Mouse (Mus musculus) monocyte, adult 5-6 weeks (primary cell): ENCODE measurements around the gene Zap70. TPM values are rescaled to one million over a fixed set of nuclear protein-coding genes. Genes with fewer than 3 reads are reported as not detected.
A peak's percentile ranks its signal among the peaks of the same experiment; 100 is the strongest.

Source experiments
- ATAC-seq: fragments of 153-309, 156-312 bp; replicated peaks from 2 replicates; pipeline ENCODE4 v1.8.0; 2017; ENCODE audit warnings: mild to moderate bottlenecking; ENCODE audit not compliant: low TSS enrichment, insufficient number of reproducible peaks, severe bottlenecking, poor library complexity, low FRiP score
- total RNA-seq: library from RNA; stranded (forward); fragments of 200-1000, 200-491, 200-594 nt; gene quantifications from 3 replicates; pipeline ENCODE4 v1.2.3, GENCODE M21; 2017

Zap70 gene
- 14.5 to 81.6 TPM (median 14.9 TPM) in 3 replicates for total RNA-seq

- ATAC-seq: peak; percentile 28; the same call in 1 of the 2 replicates
Measured at GRCm38 (mm10) chr1:36761568-36761967, at the start of gene Zap70. Zap70 (plus strand) TSS chr1:36761798.

- ATAC-seq: no peak
Measured at GRCm38 (mm10) chr1:36714311-36714710, 47.3 kb upstream of the Zap70 start, which contains the start of gene Actr1b. Actr1b (minus strand) TSS chr1:36714422.

- ATAC-seq: no peak
Measured at GRCm38 (mm10) chr1:36718786-36719185, 42.8 kb upstream of the Zap70 start.

- ATAC-seq: no peak
Measured at GRCm38 (mm10) chr1:36723146-36724056, 38.2 kb upstream of the Zap70 start.

- ATAC-seq: no peak
Measured at GRCm38 (mm10) chr1:36724057-36724431, 37.6 kb upstream of the Zap70 start.

GRCm38 (mm10) chr1:36737300-36737699, 24.3 kb upstream of the Zap70 start:
- peak; percentile 95 for ATAC-seq

- ATAC-seq: no peak
Measured at GRCm38 (mm10) chr1:36739231-36739630, 22.4 kb upstream of the Zap70 start.

- no peak for ATAC-seq
Measured at GRCm38 (mm10) chr1:36743046-36743445, 18.6 kb upstream of the Zap70 start.

GRCm38 (mm10) chr1:36744268-36744944, 17.2 kb upstream of the Zap70 start:
- ATAC-seq: peak; percentile 63; the same call in 1 of the 2 replicates

- no peak for ATAC-seq
Measured at GRCm38 (mm10) chr1:36745661-36746060, 15.9 kb upstream of the Zap70 start.

- ATAC-seq: no peak
Measured at GRCm38 (mm10) chr1:36746452-36746851, 15.1 kb upstream of the Zap70 start.

GRCm38 (mm10) chr1:36753932-36754675, 7.5 kb upstream of the Zap70 start:
- no peak for ATAC-seq

- no peak for ATAC-seq
Measured at GRCm38 (mm10) chr1:36758553-36758952, 3.0 kb upstream of the Zap70 start.

- ATAC-seq: no peak
Measured at GRCm38 (mm10) chr1:36759076-36759475, 2.5 kb upstream of the Zap70 start.

GRCm38 (mm10) chr1:36760401-36760800, 1.2 kb upstream of the Zap70 start:
- ATAC-seq: no peak

- no peak for ATAC-seq
Measured at GRCm38 (mm10) chr1:36761061-36761460, 537 bp upstream of the Zap70 start.

- ATAC-seq: 0 out of 2 replicates have a peak, but pooled peaks have one; percentile 20
Measured at GRCm38 (mm10) chr1:36766431-36767205, 5.0 kb downstream of the Zap70 start.

GRCm38 (mm10) chr1:36767321-36767720, 5.7 kb downstream of the Zap70 start:
- no peak for ATAC-seq
